Mouse (Mus musculus) retina, embryonic 14.5 days (tissue): Measurements from ENCODE around the gene Macrod2.
A peak's percentile ranks its signal among the peaks of the same experiment; 100 is the strongest.

Experiments used
- DNase-seq: peaks from one replicate; pipeline ENCODE4 v3.0.0-alpha.2; 2015; ENCODE audit warnings: low spot score

Gene Macrod2

GRCm38 (mm10) chr2:140395179-140395578, at the start of gene Macrod2:
Gene Macrod2, plus strand, starts transcription at chr2:140395309.
- peak; percentile 99 for DNase-seq

GRCm38 (mm10) chr2:140359905-140360304, 35.2 kb upstream of the Macrod2 start:
- no peak for DNase-seq

GRCm38 (mm10) chr2:140364804-140365203, 30.3 kb upstream of the Macrod2 start:
- DNase-seq, result no peak

- no peak for DNase-seq
Observed at GRCm38 (mm10) chr2:140389525-140389924, 5.6 kb upstream of the Macrod2 start, which contains the start of gene Sel1l2. Gene Sel1l2, minus strand, starts transcription at chr2:140389706.

- peak; percentile 65 for DNase-seq
Observed at GRCm38 (mm10) chr2:140395744-140396231, 679 bp downstream of the Macrod2 start.

GRCm38 (mm10) chr2:140425844-140426243, 30.7 kb downstream of the Macrod2 start:
- no peak for DNase-seq

- peak; percentile 87 for DNase-seq
Observed at GRCm38 (mm10) chr2:140427283-140427682, 32.2 kb downstream of the Macrod2 start.

- no peak for DNase-seq
Observed at GRCm38 (mm10) chr2:140439081-140439480, 44.0 kb downstream of the Macrod2 start.

- DNase-seq, result no peak
Observed at GRCm38 (mm10) chr2:140448636-140449035, 53.5 kb downstream of the Macrod2 start.

GRCm38 (mm10) chr2:140475770-140476169, 80.7 kb downstream of the Macrod2 start:
- no peak for DNase-seq

- no peak for DNase-seq
Observed at GRCm38 (mm10) chr2:140476891-140477290, 81.8 kb downstream of the Macrod2 start.

- no peak for DNase-seq
Observed at GRCm38 (mm10) chr2:140482604-140483003, 87.5 kb downstream of the Macrod2 start.

- DNase-seq, result no peak
Observed at GRCm38 (mm10) chr2:140497688-140498087, 102.6 kb downstream of the Macrod2 start.

- peak; percentile 56 for DNase-seq
Observed at GRCm38 (mm10) chr2:140500951-140501350, 105.8 kb downstream of the Macrod2 start.

- no peak for DNase-seq
Observed at GRCm38 (mm10) chr2:140521472-140521871, 126.4 kb downstream of the Macrod2 start.

GRCm38 (mm10) chr2:140530214-140530613, 135.1 kb downstream of the Macrod2 start:
- no peak for DNase-seq

- no peak for DNase-seq
Observed at GRCm38 (mm10) chr2:140532024-140532423, 136.9 kb downstream of the Macrod2 start.

- DNase-seq, result peak; percentile 17
Observed at GRCm38 (mm10) chr2:140532859-140533519, 137.9 kb downstream of the Macrod2 start.

- DNase-seq, result peak; percentile 21
Observed at GRCm38 (mm10) chr2:140533621-140534020, 138.5 kb downstream of the Macrod2 start.

- no peak for DNase-seq
Observed at GRCm38 (mm10) chr2:140534583-140534982, 139.5 kb downstream of the Macrod2 start.

- DNase-seq, result no peak
Observed at GRCm38 (mm10) chr2:140535832-140536571, 140.9 kb downstream of the Macrod2 start.

- DNase-seq, result no peak
Observed at GRCm38 (mm10) chr2:140549286-140549685, 154.2 kb downstream of the Macrod2 start.

- DNase-seq, result no peak
Observed at GRCm38 (mm10) chr2:140561426-140561825, 166.3 kb downstream of the Macrod2 start.
